Mouse (Mus musculus) left cerebral cortex, postnatal 25 days (tissue): ENCODE data around the gene Cacfd1. TPM values are rescaled to one million over a fixed set of nuclear protein-coding genes. Genes with fewer than 3 reads are reported as not detected.
A peak's percentile ranks its signal among the peaks of the same experiment; 100 is the strongest.

Experiments
- DNase-seq, 2 experiments: peaks; one replicate each; pipeline ENCODE4 v3.0.0; 2022; ENCODE audit warnings: low spot score in 2 of 2, mixed read lengths in 1 of 2
- intact Hi-C: fragments of 180-260 bp; cut with DNase I; formaldehyde crosslinking; loops from one replicate; pipeline ENCODE4 v1.15.1; 2025
- total RNA-seq, 2 experiments: library from RNA; stranded (reverse); gene quantifications; 2 replicates each; pipeline ENCODE4 v1.2.3; 2021

Cacfd1 gene
- total RNA-seq, 2 experiments from 2014 or later, result 44.1 to 45.9 TPM

GRCm38 (mm10) chr2:27025545-27025944, 15.8 kb downstream of the Cacfd1 start:
- no peak for DNase-seq
- intact Hi-C loops, result loop anchor here (5.0 to 10.0 kb wide), 2 partner anchors 113 to 391 kb away; partner anchors contain the start of genes Med22 and Rpl7a

- intact Hi-C loops, result loop anchor here (5.0 to 10.0 kb wide), 2 partner anchors 114 to 392 kb away; partner anchors contain the start of genes Med22 and Rpl7a
- no peak for DNase-seq
Measured at GRCm38 (mm10) chr2:27026332-27026731, 16.6 kb downstream of the Cacfd1 start.

- intact Hi-C loops, result loop anchor here (5.0 to 10.0 kb wide), 2 partner anchors 115 to 392 kb away; partner anchors contain the start of genes Med22 and Rpl7a
- DNase-seq, result no peak
Measured at GRCm38 (mm10) chr2:27026857-27027617, 17.3 kb downstream of the Cacfd1 start.

GRCm38 (mm10) chr2:27027618-27028436, 18.1 kb downstream of the Cacfd1 start, which contains the start of gene Slc2a6:
TSS of gene Slc2a6 (minus strand) at chr2:27027998.
- DNase-seq, result peak; percentile 94 to 96
- intact Hi-C loops, result loop anchor here (5.0 to 10.0 kb wide), 2 partner anchors 116 to 393 kb away; partner anchors contain the start of genes Med22 and Rpl7a

GRCm38 (mm10) chr2:27028437-27029015, 18.8 kb downstream of the Cacfd1 start:
- no peak for DNase-seq
- intact Hi-C loops, result loop anchor here (5.0 to 10.0 kb wide), 2 partner anchors 116 to 394 kb away; partner anchors contain the start of genes Med22 and Rpl7a

GRCm38 (mm10) chr2:27032361-27032760, 22.6 kb downstream of the Cacfd1 start:
- intact Hi-C loops, result no loop called here
- no peak for DNase-seq

GRCm38 (mm10) chr2:27036003-27036402, 26.3 kb downstream of the Cacfd1 start:
- DNase-seq, result no peak
- intact Hi-C loops, result loop anchor here (5.0 kb wide), 1 partner anchor 389 kb away; no protein-coding TSS in a partner anchor

- intact Hi-C loops, result loop anchor here (5.0 kb wide), 1 partner anchor 390 kb away; no protein-coding TSS in a partner anchor
- DNase-seq, result no peak
Measured at GRCm38 (mm10) chr2:27037008-27037407, 27.3 kb downstream of the Cacfd1 start.

- peak; percentile 66 to 72 for DNase-seq
- intact Hi-C loops, result loop anchor here (1.0 to 5.0 kb wide), 3 partner anchors 20 to 391 kb away; no protein-coding TSS in a partner anchor
Measured at GRCm38 (mm10) chr2:27038596-27038995, 28.9 kb downstream of the Cacfd1 start.

- intact Hi-C loops, result loop anchor here (2.0 to 5.0 kb wide), 2 partner anchors 108 to 392 kb away; no protein-coding TSS in a partner anchor
- DNase-seq, result no peak
Measured at GRCm38 (mm10) chr2:27039286-27039685, 29.6 kb downstream of the Cacfd1 start.

- intact Hi-C loops, result loop anchor here (2.0 kb wide), 1 partner anchor 85 kb away; no protein-coding TSS in a partner anchor
- no peak for DNase-seq
Measured at GRCm38 (mm10) chr2:27042131-27042844, 32.6 kb downstream of the Cacfd1 start.

- peak; percentile 90 to 93 for DNase-seq
- intact Hi-C loops, result loop anchor here (1.0 to 2.0 kb wide), 2 partner anchors 83 to 194 kb away; no protein-coding TSS in a partner anchor
Measured at GRCm38 (mm10) chr2:27043461-27043860, 33.7 kb downstream of the Cacfd1 start.

GRCm38 (mm10) chr2:27044166-27044565, 34.4 kb downstream of the Cacfd1 start:
- no peak for DNase-seq
- intact Hi-C loops, result no loop called here

- intact Hi-C loops, result no loop called here
- no peak for DNase-seq
Measured at GRCm38 (mm10) chr2:27044641-27045040, 34.9 kb downstream of the Cacfd1 start.

GRCm38 (mm10) chr2:27045979-27046770, 36.4 kb downstream of the Cacfd1 start:
- DNase-seq, result no peak
- intact Hi-C loops, result no loop called here

GRCm38 (mm10) chr2:27049408-27049807, 39.7 kb downstream of the Cacfd1 start:
- intact Hi-C loops, result no loop called here
- DNase-seq, result no peak

GRCm38 (mm10) chr2:27058251-27058650, 48.5 kb downstream of the Cacfd1 start:
- no peak for DNase-seq
- intact Hi-C loops, result no loop called here

- intact Hi-C loops, result no loop called here
- DNase-seq, result no peak
Measured at GRCm38 (mm10) chr2:27058751-27059150, 49.0 kb downstream of the Cacfd1 start.
